Mouse (Mus musculus) limb, embryonic 11.5 days (tissue): ENCODE measurements at regions not wholly inside any gene's neighbourhood (a gene's known extent, or its start where the extent isn't known, plus 50 kb on each side); places are given as distances from the start of the nearest gene placed in this dataset.

ENCODE experiments used
- ATAC-seq: fragments of 200-750 bp; cut with Nextera tagmentation; 2 replicates; pipeline ENCODE4 v1.8.0; 2017; ENCODE audit warnings: low read depth; ENCODE audit not compliant: insufficient number of reproducible peaks, low FRiP score, low TSS enrichment
- DNase-seq: peaks from one replicate; pipeline ENCODE4 v3.0.0-alpha.2; 2015; ENCODE audit warnings: low spot score
- H3K27ac ChIP-seq: fragments of 300-500 bp; sonication (generic); replicated peaks from 2 replicates; pipeline ENCODE4 v1.5.1; 2014; ENCODE audit warnings: low read depth, mild to moderate bottlenecking, low read length
- H3K27me3 ChIP-seq: fragments of 300-500 bp; sonication (generic); 2 replicates; pipeline ENCODE4 v1.6.1; 2014; ENCODE audit warnings: mild to moderate bottlenecking, low read length, mixed read lengths; ENCODE audit not compliant: control insufficient read depth, insufficient read depth
- H3K36me3 ChIP-seq: fragments of 300-500 bp; sonication (generic); 2 replicates; pipeline ENCODE4 v1.6.1; 2014; ENCODE audit warnings: mild to moderate bottlenecking, low read length, moderate library complexity, mixed read lengths; ENCODE audit not compliant: control insufficient read depth, insufficient read depth
- H3K4me1 ChIP-seq: fragments of 300-500 bp; sonication (generic); 2 replicates; pipeline ENCODE4 v1.6.1; 2014; ENCODE audit warnings: low read length, mixed read lengths; ENCODE audit not compliant: control insufficient read depth, insufficient read depth
- H3K4me2 ChIP-seq: fragments of 300-500 bp; sonication (generic); 2 replicates; pipeline ENCODE4 v1.6.1; 2014; ENCODE audit warnings: low read depth, mild to moderate bottlenecking, moderate library complexity; ENCODE audit not compliant: severe bottlenecking
- H3K4me3 ChIP-seq: fragments of 300-500 bp; sonication (generic); 2 replicates; pipeline ENCODE4 v1.5.1; 2014; ENCODE audit warnings: low read depth, low read length
- H3K9ac ChIP-seq: fragments of 300-500 bp; sonication (generic); 2 replicates; pipeline ENCODE4 v1.6.1; 2014; ENCODE audit warnings: mild to moderate bottlenecking, low read length
- H3K9me3 ChIP-seq: fragments of 300-500 bp; sonication (generic); 2 replicates; pipeline ENCODE4 v1.6.1; 2016; ENCODE audit warnings: low read length; ENCODE audit not compliant: control insufficient read depth
- WGBS: fragments of 180-500 bp; shearing (Covaris S2); extraction: QIAGEN DNeasy Blood & Tissue Kit; methylation state at CpG from one replicate; pipeline ENCODE4 v1.1.7; 2014; 5-methylcytosine and 5-hydroxymethylcytosine counted together

- Histone ChIP-seq H3K36me3 (no peaks in the 10 kb centered on the region), H3K4me2 (no peak overlapping the region), H3K27ac (no peak overlapping the region), H3K9me3 (no peaks in the 10 kb centered on the region), H3K27me3 (no peaks in the 10 kb centered on the region), H3K4me1 (no peaks in the 10 kb centered on the region), H3K9ac (no peak overlapping the region), H3K4me3 (no peak overlapping the region)
- 16% methylated on average over 3 of the region's 3 CpGs for WGBS
- ATAC-seq: no peak
- DNase-seq: no peak
Observed at GRCm38 (mm10) chr15:27246302-27246701, 220.2 kb upstream of the Ank start.

GRCm38 (mm10) chr15:27258984-27259853, 207.3 kb upstream of the Ank start:
- Histone ChIP-seq H3K4me3 (no peak overlapping the region), H3K4me2 (no peak overlapping the region), H3K27me3 (no peaks in the 10 kb centered on the region), H3K9ac (no peak overlapping the region), H3K4me1 (no peaks in the 10 kb centered on the region), H3K9me3 (no peaks in the 10 kb centered on the region), H3K27ac (no peak overlapping the region), H3K36me3 (no peaks in the 10 kb centered on the region)
- ATAC-seq (no peak), DNase-seq (no peak)
- 75% methylated on average over 6 of the region's 6 CpGs for WGBS

DNA sequence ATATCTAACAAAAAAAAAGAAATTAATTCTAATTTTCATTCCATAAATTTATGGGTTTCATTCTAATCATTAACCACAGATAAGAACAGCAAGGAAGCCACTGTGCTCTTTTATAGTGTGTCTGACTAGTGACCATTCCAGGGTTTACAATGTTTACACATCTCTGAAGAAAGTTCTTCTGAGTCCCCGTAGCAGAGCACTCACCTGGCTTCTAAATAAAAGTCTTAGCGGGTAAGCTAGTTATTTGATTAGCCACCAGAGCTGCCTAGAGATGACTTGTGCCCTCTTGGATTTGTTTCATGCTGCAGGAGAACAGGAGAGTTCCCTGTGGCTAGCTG, 206.7 kb upstream of the Ank start:
- Histone ChIP-seq H3K4me1 (no peaks in the 10 kb centered on the region), H3K9ac (no peak overlapping the region), H3K27me3 (no peaks in the 10 kb centered on the region), H3K9me3 (no peaks in the 10 kb centered on the region), H3K4me3 (no peak overlapping the region), H3K4me2 (no peak overlapping the region), H3K36me3 (no peaks in the 10 kb centered on the region), H3K27ac (no peak overlapping the region)
- ATAC-seq (no peak), DNase-seq (no peak)
- WGBS: 66% methylated on average over 2 of the region's 2 CpGs

DNA sequence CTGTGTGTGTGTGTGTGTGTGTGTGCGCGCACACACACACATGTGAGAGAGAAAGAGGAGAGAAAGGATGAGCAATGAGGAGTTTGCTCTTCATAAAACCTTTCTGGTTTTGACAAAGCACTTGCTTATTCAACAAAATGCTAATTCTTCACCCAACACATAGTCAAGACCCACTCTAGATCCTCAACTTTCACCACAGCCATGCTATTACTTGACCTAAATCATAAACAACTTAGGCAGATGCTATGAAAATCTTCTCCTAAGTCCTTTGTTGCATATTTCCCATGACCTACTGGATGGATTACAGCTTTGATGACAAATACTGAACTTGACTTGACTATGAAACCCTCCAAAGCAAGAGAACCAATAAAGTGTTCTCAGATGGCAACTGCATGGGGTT, 196.3 kb upstream of the Ank start:
- DNase-seq (no peak), ATAC-seq (no peak)

GRCm38 (mm10) chr15:27282279-27282678, 184.2 kb upstream of the Ank start:
- Histone ChIP-seq H3K36me3 (no peaks in the 10 kb centered on the region), H3K27ac (no peak overlapping the region), H3K4me1 (no peaks in the 10 kb centered on the region), H3K9ac (no peak overlapping the region), H3K9me3 (no peaks in the 10 kb centered on the region), H3K4me3 (no peak overlapping the region), H3K4me2 (no peak overlapping the region), H3K27me3 (no peaks in the 10 kb centered on the region)
- 95% methylated on average over 1 of the region's 1 CpGs for WGBS
- ATAC-seq (no peak), DNase-seq (no peak)

More for the DNA sequence above, 196.3 kb upstream of the Ank start:
- H3K4me1 ChIP-seq: no peaks in the 10 kb centered on the region
- H3K9ac ChIP-seq: no peak overlapping the region
- H3K27ac ChIP-seq: no peak overlapping the region
- no peak overlapping the region for H3K4me3 ChIP-seq
- H3K9me3 ChIP-seq: no peaks in the 10 kb centered on the region
- 93% methylated on average over 2 of the region's 2 CpGs for WGBS
- no peak overlapping the region for H3K4me2 ChIP-seq
- no peaks in the 10 kb centered on the region for H3K36me3 ChIP-seq
- H3K27me3 ChIP-seq: no peaks in the 10 kb centered on the region

- Histone ChIP-seq H3K9me3 (no peaks in the 10 kb centered on the region), H3K9ac (no peak overlapping the region), H3K4me3 (no peak overlapping the region), H3K36me3 (no peaks in the 10 kb centered on the region), H3K4me2 (no peak overlapping the region), H3K27me3 (no peaks in the 10 kb centered on the region), H3K27ac (no peak overlapping the region), H3K4me1 (no peaks in the 10 kb centered on the region)
- 78% methylated on average over 4 of the region's 4 CpGs for WGBS
- no peak for ATAC-seq
- DNase-seq: no peak
Observed at GRCm38 (mm10) chr15:27303856-27304255, 162.6 kb upstream of the Ank start.

DNA sequence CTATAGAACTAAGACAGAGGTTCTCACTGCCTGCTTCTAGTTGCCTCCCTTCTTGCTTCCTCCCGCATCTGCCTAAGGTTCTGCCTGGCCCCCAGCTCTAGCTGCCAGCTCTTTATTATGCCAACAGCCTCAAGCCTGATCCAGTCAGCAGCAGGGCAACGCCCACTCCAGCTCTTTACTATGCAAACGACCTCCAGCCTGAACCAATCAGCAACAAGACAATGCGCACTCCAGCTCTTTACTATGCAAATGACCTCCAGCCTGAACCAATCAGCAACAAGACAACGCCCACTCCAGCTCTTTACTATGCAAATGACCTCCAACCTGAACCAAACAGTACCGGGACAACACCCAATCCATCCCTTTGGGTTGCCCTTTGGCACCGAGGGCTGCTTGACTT, 162.2 kb upstream of the Ank start:
- Histone ChIP-seq H3K36me3 (no peaks in the 10 kb centered on the region), H3K4me3 (no peak overlapping the region)
- no peak for ATAC-seq

GRCm38 (mm10) chr15:27305035-27305434, 161.4 kb upstream of the Ank start:
- Histone ChIP-seq H3K4me3 (no peak overlapping the region), H3K9me3 (no peaks in the 10 kb centered on the region), H3K4me1 (no peaks in the 10 kb centered on the region), H3K36me3 (no peaks in the 10 kb centered on the region), H3K9ac (no peak overlapping the region), H3K27ac (no peak overlapping the region), H3K4me2 (no peak overlapping the region), H3K27me3 (no peaks in the 10 kb centered on the region)
- 89% methylated on average over 4 of the region's 4 CpGs for WGBS
- ATAC-seq (no peak), DNase-seq (no peak)

More for the DNA sequence above, 162.2 kb upstream of the Ank start:
- DNase-seq: no peak
- WGBS: 58% methylated on average over 7 of the region's 7 CpGs
- H3K9me3 ChIP-seq: no peaks in the 10 kb centered on the region
- no peak overlapping the region for H3K4me2 ChIP-seq
- no peak overlapping the region for H3K27ac ChIP-seq
- no peaks in the 10 kb centered on the region for H3K27me3 ChIP-seq
- no peak overlapping the region for H3K9ac ChIP-seq
- no peaks in the 10 kb centered on the region for H3K4me1 ChIP-seq

- ATAC-seq (no peak), DNase-seq (no peak)
- Histone ChIP-seq H3K9ac (no peak overlapping the region), H3K27me3 (no peaks in the 10 kb centered on the region), H3K27ac (no peak overlapping the region), H3K4me1 (no peaks in the 10 kb centered on the region), H3K36me3 (no peaks in the 10 kb centered on the region), H3K9me3 (no peaks in the 10 kb centered on the region), H3K4me2 (no peak overlapping the region), H3K4me3 (no peak overlapping the region)
- 52% methylated on average over 4 of the region's 4 CpGs for WGBS
Observed at GRCm38 (mm10) chr15:27308639-27309038, 157.8 kb upstream of the Ank start.
